Mouse (Mus musculus) testis, adult 2 months (tissue): Measurements from ENCODE around the gene Prdm12. TPM values are rescaled to one million over a fixed set of nuclear protein-coding genes. Genes with fewer than 3 reads are reported as not detected.
A peak's percentile ranks its signal among the peaks of the same experiment; 100 is the strongest.

Source experiments
- H3K27ac ChIP-seq: fragments of 200-500 bp; 2 replicates; pipeline ENCODE4 v1.5.1; 2012; ENCODE audit warnings: low read depth, low read length; ENCODE audit not compliant: control insufficient read depth, insufficient read depth
- H3K27me3 ChIP-seq: fragments of 200-500 bp; 2 replicates; pipeline ENCODE4 v1.6.1; 2012; ENCODE audit warnings: mild to moderate bottlenecking, low read length, moderate library complexity; ENCODE audit not compliant: control insufficient read depth, insufficient read depth
- H3K36me3 ChIP-seq: fragments of 200-500 bp; 2 replicates; pipeline ENCODE4 v1.6.1; 2012; ENCODE audit warnings: mild to moderate bottlenecking, low read length; ENCODE audit not compliant: control insufficient read depth, insufficient read depth
- H3K4me1 ChIP-seq: fragments of 200-500 bp; 2 replicates; pipeline ENCODE4 v1.6.1; 2012; ENCODE audit warnings: low read length; ENCODE audit not compliant: control insufficient read depth, insufficient read depth
- H3K4me3 ChIP-seq: fragments of 200-500 bp; 2 replicates; pipeline ENCODE4 v1.5.1; 2012; ENCODE audit warnings: low read depth, mild to moderate bottlenecking, low read length, moderate library complexity, mixed read lengths; ENCODE audit not compliant: control insufficient read depth
- CTCF ChIP-seq: fragments of 200-500 bp; IDR thresholded peaks from 2 replicates; pipeline ENCODE4 v1.5.1; 2012; ENCODE audit warnings: low read depth, mild to moderate bottlenecking, inconsistent platforms, low read length, moderate library complexity; ENCODE audit not compliant: control insufficient read depth, insufficient read depth, insufficient replicate concordance
- POLR2A ChIP-seq: fragments of 200-500 bp; IDR thresholded peaks from 2 replicates; pipeline ENCODE4 v1.6.1; 2012; ENCODE audit warnings: low read depth, mild to moderate bottlenecking, inconsistent platforms, low read length, moderate library complexity; ENCODE audit not compliant: control insufficient read depth
- polyA plus RNA-seq: library from polyadenylated mRNA; depleted of rRNA; stranded (reverse); fragments of >200 nt; gene quantifications from 2 replicates; pipeline ENCODE4 v1.2.3, GENCODE M21; 2012

The Prdm12 gene
- polyA plus RNA-seq, 1 experiment = not detected

GRCm38 (mm10) chr2:31653971-31654853, 14.4 kb downstream of the Prdm12 start:
- H3K27ac ChIP-seq = peak overlapping the region; percentile 74
- H3K4me3 ChIP-seq = peak overlapping the region; percentile 91
- no peaks in the 10 kb centered on the region for H3K36me3 ChIP-seq
- H3K4me1 ChIP-seq = peaks cover 15% of the 10 kb centered on the region
- H3K27me3 ChIP-seq = no peaks in the 10 kb centered on the region
- TF ChIP-seq POLR2A = no peak
- no peak for TF ChIP-seq CTCF

- Histone ChIP-seq H3K27ac (peak overlapping the region; percentile 74), H3K4me1 (peaks cover 15% of the 10 kb centered on the region), H3K27me3 (no peaks in the 10 kb centered on the region), H3K4me3 (peak overlapping the region; percentile 91), H3K36me3 (no peaks in the 10 kb centered on the region)
- TF ChIP-seq CTCF (peak; percentile 38; the same call in 1 of the 2 replicates), POLR2A (no peak)
These were observed 15.2 kb downstream of the Prdm12 start for GRCm38 (mm10) chr2:31654854-31655559.

- TF ChIP-seq CTCF = no peak
- TF ChIP-seq POLR2A = no peak
- Histone ChIP-seq H3K36me3 (no peaks in the 10 kb centered on the region), H3K4me3 (no peak overlapping the region), H3K4me1 (peaks cover 15% of the 10 kb centered on the region), H3K27me3 (no peaks in the 10 kb centered on the region), H3K27ac (no peak overlapping the region)
These were observed 16.5 kb downstream of the Prdm12 start for GRCm38 (mm10) chr2:31656374-31656773.

- no peaks in the 10 kb centered on the region for H3K27me3 ChIP-seq
- H3K27ac ChIP-seq = no peak overlapping the region
- no peak overlapping the region for H3K4me3 ChIP-seq
- H3K4me1 ChIP-seq = no peaks in the 10 kb centered on the region
- H3K36me3 ChIP-seq = no peaks in the 10 kb centered on the region
- TF ChIP-seq CTCF (no peak), POLR2A (no peak)
These were observed 23.3 kb downstream of the Prdm12 start for GRCm38 (mm10) chr2:31662939-31663803.

GRCm38 (mm10) chr2:31663804-31664180, 24.0 kb downstream of the Prdm12 start:
- TF ChIP-seq CTCF = no peak
- no peak for TF ChIP-seq POLR2A
- no peaks in the 10 kb centered on the region for H3K27me3 ChIP-seq

GRCm38 (mm10) chr2:31667332-31667731, 27.5 kb downstream of the Prdm12 start:
- TF ChIP-seq CTCF (peak; percentile 19; the same call in 1 of the 2 replicates), POLR2A (no peak)
- no peaks in the 10 kb centered on the region for H3K36me3 ChIP-seq
- no peak overlapping the region for H3K27ac ChIP-seq
- H3K27me3 ChIP-seq = no peaks in the 10 kb centered on the region
- peaks cover 9% of the 10 kb centered on the region for H3K4me1 ChIP-seq
- H3K4me3 ChIP-seq = no peak overlapping the region

More at GRCm38 (mm10) chr2:31663804-31664180, 24.0 kb downstream of the Prdm12 start:
- Histone ChIP-seq H3K4me1 (no peaks in the 10 kb centered on the region), H3K27ac (no peak overlapping the region), H3K4me3 (no peak overlapping the region), H3K36me3 (no peaks in the 10 kb centered on the region)
